Mouse (Mus musculus) ES-E14 (cell line): Measurements from ENCODE around the gene Trmt61a.

Source experiments
- CHD2 ChIP-seq: IDR thresholded peaks from 2 replicates; pipeline ENCODE4 v1.6.1; 2014; ENCODE audit warnings: mild to moderate bottlenecking, low read depth, low read length, inconsistent platforms
- HCFC1 ChIP-seq: IDR thresholded peaks from 2 replicates; pipeline ENCODE4 v1.6.1; 2012; ENCODE audit warnings: low read length, inconsistent platforms, borderline replicate concordance; ENCODE audit not compliant: insufficient read depth
- MAFK ChIP-seq: IDR thresholded peaks from 2 replicates; pipeline ENCODE4 v1.6.1; 2014; ENCODE audit warnings: mild to moderate bottlenecking, low read depth, low read length, inconsistent platforms; ENCODE audit not compliant: insufficient read depth
- ZC3H11A ChIP-seq: IDR thresholded peaks from 2 replicates; pipeline ENCODE4 v1.6.1; 2012; ENCODE audit warnings: low read depth, mild to moderate bottlenecking, inconsistent platforms, low read length, borderline replicate concordance

- TF ChIP-seq MAFK (no peak), ZC3H11A (no peak), HCFC1 (no peak), CHD2 (no peak)
These were observed 44.7 kb downstream of the Trmt61a start for GRCm38 (mm10) chr12:111722654-111723053.
